Mouse (Mus musculus) hindbrain, embryonic 10.5 days (tissue): ENCODE measurements around the gene Tmem30b. TPM values are rescaled to one million over a fixed set of nuclear protein-coding genes. Genes with fewer than 3 reads are reported as not detected.

Experiments used
- DNase-seq: peaks from one replicate; pipeline ENCODE4 v3.0.0-alpha.2; 2017; ENCODE audit warnings: low spot score
- H3K27ac ChIP-seq: fragments of 300-500 bp; sonication (generic); 2 replicates; pipeline ENCODE4 v1.5.1; 2016; ENCODE audit warnings: mild to moderate bottlenecking, moderate library complexity
- H3K27me3 ChIP-seq: fragments of 300-500 bp; sonication (generic); 2 replicates; pipeline ENCODE4 v1.6.1; 2016; ENCODE audit warnings: mild to moderate bottlenecking; ENCODE audit not compliant: poor library complexity, insufficient read depth, severe bottlenecking
- H3K36me3 ChIP-seq: fragments of 300-500 bp; sonication (generic); 2 replicates; pipeline ENCODE4 v1.6.1; 2016; ENCODE audit warnings: mild to moderate bottlenecking, moderate library complexity
- H3K4me1 ChIP-seq: fragments of 300-500 bp; sonication (generic); replicated peaks from 2 replicates; pipeline ENCODE4 v1.6.1; 2016; ENCODE audit warnings: mild to moderate bottlenecking
- H3K4me3 ChIP-seq: fragments of 300-500 bp; sonication (generic); 2 replicates; pipeline ENCODE4 v1.5.1; 2016; ENCODE audit warnings: mild to moderate bottlenecking, moderate library complexity
- H3K9me3 ChIP-seq: fragments of 300-500 bp; sonication (generic); 2 replicates; pipeline ENCODE4 v1.6.1; 2016; ENCODE audit warnings: mild to moderate bottlenecking, moderate library complexity
- WGBS: fragments of 180-500 bp; shearing (Covaris S2); methylation state at CpG from one replicate; pipeline ENCODE4 v1.1.7; 2016; 5-methylcytosine and 5-hydroxymethylcytosine counted together
- polyA plus RNA-seq: library from polyadenylated mRNA; unstranded; fragments of >200 nt; fragmentation: Nextera tagmentation; extraction: Ambion mirVana; gene quantifications from 2 replicates; pipeline ENCODE4 v1.2.1, GENCODE M21; 2016

The Tmem30b gene
- polyA plus RNA-seq, 1 experiment from 2014 or later, result 3.9 TPM

DNA sequence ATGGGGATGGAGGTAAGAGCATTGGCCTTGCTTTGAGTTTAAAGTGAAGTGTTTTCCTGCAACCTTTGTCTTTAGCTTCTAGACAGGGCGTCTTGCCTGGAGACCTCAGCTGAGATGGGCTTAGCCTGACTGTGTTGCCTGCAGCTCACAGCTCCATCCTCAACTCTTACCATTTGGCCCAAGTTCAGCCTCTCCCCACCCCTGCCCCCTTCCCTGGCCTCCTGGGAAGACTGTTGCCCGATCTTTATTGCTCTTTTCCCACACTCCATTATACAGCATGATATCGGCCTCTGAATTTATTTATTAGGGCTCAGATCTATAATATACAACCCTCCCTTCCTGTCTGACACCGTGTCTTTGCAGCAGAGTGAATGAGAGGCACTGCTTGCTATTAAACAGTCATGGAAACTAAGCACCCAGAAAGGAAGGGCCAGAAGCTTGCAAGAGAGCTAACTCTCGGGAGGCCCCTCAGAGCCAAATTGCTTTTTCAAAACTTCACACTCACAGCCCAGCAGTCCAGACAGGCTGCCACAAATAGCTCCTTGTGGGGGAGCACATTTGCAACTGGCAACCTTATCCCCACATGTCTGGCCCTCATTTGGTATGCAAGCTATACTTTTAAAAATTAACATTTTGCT is 45.4 kb downstream of the Tmem30b start:
- 67% methylated on average over 5 of the region's 5 CpGs for WGBS
- no peaks in the 10 kb centered on the region for H3K9me3 ChIP-seq
- no peaks in the 10 kb centered on the region for H3K36me3 ChIP-seq
- H3K27me3 ChIP-seq, result no peaks in the 10 kb centered on the region; the same call in 1 of the 2 replicates
- H3K4me1 ChIP-seq, result peaks cover 8% of the 10 kb centered on the region
- no peak overlapping the region for H3K4me3 ChIP-seq
- no peak overlapping the region for H3K27ac ChIP-seq
- no peak for DNase-seq

DNA sequence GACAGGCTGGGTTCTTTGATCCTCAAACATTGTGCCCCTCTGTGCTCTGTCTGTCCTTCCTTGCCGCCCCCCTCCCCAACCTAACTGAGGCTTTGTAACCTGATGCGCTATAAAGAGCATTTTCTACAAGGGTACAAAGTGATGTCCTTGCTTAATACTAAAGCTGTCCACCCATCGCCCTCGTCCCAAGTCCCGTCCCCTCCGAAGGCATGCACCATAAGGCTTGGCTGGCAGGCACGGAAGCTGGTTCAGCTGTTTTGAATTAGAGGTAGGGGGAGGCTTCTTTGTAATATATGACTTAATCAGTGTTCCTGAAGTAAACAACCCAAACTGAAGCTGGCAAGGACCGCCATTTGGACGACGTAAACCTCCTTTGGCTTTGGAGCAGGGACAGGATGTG is 51.0 kb downstream of the Tmem30b start:
- Histone ChIP-seq H3K4me1 (no peaks in the 10 kb centered on the region; the same call in none of the 2 replicates), H3K36me3 (no peaks in the 10 kb centered on the region), H3K9me3 (no peaks in the 10 kb centered on the region), H3K27me3 (no peaks in the 10 kb centered on the region; the same call in 1 of the 2 replicates), H3K4me3 (no peak overlapping the region), H3K27ac (no peak overlapping the region)
- WGBS, result 73% methylated on average over 10 of the region's 10 CpGs
- DNase-seq, result no peak

DNA sequence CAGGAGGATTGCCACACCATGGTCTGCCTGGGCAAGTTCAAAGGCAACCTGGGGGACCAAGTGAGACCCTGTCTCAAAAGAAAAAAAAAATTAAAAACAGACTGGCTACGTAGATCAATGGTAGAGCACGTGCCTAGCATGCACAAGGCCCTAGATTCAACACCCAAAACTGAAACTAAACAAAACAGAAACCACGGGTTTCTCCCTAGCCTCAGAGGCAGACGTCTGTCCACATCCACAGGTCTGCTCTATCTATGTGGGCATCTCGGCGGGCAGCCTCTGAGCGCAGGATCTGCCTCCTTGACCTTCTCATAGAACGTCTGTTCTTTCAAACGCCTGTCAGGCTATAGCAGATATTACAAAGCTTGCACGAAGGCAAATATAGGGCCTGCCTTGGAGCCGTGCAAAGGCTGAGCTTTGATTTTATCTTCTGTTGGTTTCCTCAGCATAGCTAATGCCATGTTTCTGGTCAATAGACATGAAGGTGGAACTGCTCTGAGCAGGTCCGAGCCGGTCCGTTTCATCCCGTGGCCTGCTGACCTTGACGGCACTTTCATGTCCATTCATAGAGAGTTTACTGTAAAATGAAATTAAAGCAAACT is 52.2 kb downstream of the Tmem30b start:
- no peaks in the 10 kb centered on the region; the same call in 1 of the 2 replicates for H3K27me3 ChIP-seq
- H3K4me3 ChIP-seq, result no peak overlapping the region
- H3K4me1 ChIP-seq, result no peaks in the 10 kb centered on the region; the same call in none of the 2 replicates
- DNase-seq, result no peak
- H3K9me3 ChIP-seq, result no peaks in the 10 kb centered on the region
- no peak overlapping the region for H3K27ac ChIP-seq
- no peaks in the 10 kb centered on the region for H3K36me3 ChIP-seq
- 88% methylated on average over 16 of the region's 16 CpGs for WGBS

Other genes with a start within 250 kb of the Tmem30b start
- gene Prkch, start 38.4 kb upstream of the Tmem30b start, polyA plus RNA-seq, result 5.7 and 7.9 TPM in 2 replicates